Mouse (Mus musculus): ENCODE measurements at regions not wholly inside any gene's neighbourhood (a gene's known extent, or its start where the extent isn't known, plus 50 kb on each side); places are given as distances from the start of the nearest gene placed in this dataset.

DNA sequence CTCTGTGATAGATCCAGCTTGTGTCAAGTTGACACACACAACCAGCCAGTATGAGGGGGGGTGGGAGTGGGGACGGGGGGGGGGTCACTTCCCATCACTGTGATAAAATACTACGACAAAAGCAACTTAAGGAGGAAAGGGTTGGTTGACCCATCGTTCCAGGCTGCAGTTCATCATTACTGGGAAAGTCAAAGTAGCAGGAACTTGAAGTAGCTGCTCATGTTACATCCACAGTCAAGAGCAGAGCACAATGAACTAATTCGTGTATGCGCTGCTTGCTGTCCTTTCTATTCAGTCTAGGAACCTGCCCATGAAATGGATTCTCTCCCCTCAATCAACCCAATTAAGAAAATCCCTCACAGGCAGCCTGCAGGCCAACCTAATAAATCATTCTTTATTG, 88.8 kb upstream of the Cxcl12 start:
- no peak overlapping the region for H3K27ac ChIP-seq (ENCODE audit: low read length)
- 58% methylated on average over 5 of the region's 5 CpGs for WGBS
- no peaks in the 10 kb centered on the region for H3K27me3 ChIP-seq (ENCODE audit: control insufficient read depth, insufficient read depth, low read length)
- no peaks in the 10 kb centered on the region for H3K4me1 ChIP-seq (ENCODE audit: control insufficient read depth, insufficient read depth, low read length)
- no peaks in the 10 kb centered on the region for H3K36me3 ChIP-seq (ENCODE audit: control insufficient read depth, insufficient read depth)
- no peak overlapping the region for H3K9ac ChIP-seq (ENCODE audit: low read length)
- H3K4me2 ChIP-seq (ENCODE audit: low read depth, low read length): no peak overlapping the region
- no peaks in the 10 kb centered on the region for H3K9me3 ChIP-seq (replicated peaks; ENCODE audit: control insufficient read depth, low read length)
- no peak for ATAC-seq (replicated peaks; ENCODE audit: extremely low read depth, insufficient read depth, low FRiP score)
- H3K4me3 ChIP-seq (ENCODE audit: low read length): no peak overlapping the region

DNA sequence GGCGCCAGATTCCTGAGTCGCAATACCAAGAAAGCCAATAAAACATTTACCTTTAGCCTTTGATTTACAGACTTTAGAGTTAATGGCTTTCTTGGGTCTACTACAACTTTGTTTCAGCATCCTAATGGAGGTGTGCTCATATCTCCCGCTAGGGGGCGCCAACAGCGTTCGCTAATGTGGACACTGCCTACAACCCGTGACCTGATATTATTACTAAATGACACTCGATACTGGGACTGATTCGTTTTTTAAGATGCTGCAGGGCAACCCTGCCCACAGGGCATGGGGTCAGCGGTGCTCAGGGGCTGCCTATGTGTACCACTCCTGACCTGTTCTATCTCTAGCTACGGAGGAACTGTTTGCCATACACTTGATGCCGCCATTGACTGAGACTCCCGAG, 87.4 kb upstream of the Cxcl12 start:
- 0 out of 2 replicates have a peak, but pooled peaks cover 3% of the 10 kb centered on the region for H3K4me1 ChIP-seq (ENCODE audit: control insufficient read depth, insufficient read depth, low read length)
- 43% methylated on average over 13 of the region's 13 CpGs for WGBS
- no peak overlapping the region for H3K4me2 ChIP-seq (ENCODE audit: low read depth, low read length)
- no peak overlapping the region for H3K27ac ChIP-seq (ENCODE audit: low read length)
- H3K4me3 ChIP-seq (ENCODE audit: low read length): no peak overlapping the region
- no peaks in the 10 kb centered on the region for H3K27me3 ChIP-seq (ENCODE audit: control insufficient read depth, insufficient read depth, low read length)
- no peak overlapping the region for H3K9ac ChIP-seq (ENCODE audit: low read length)
- H3K9me3 ChIP-seq (replicated peaks; ENCODE audit: control insufficient read depth, low read length): no peaks in the 10 kb centered on the region
- no peaks in the 10 kb centered on the region for H3K36me3 ChIP-seq (ENCODE audit: control insufficient read depth, insufficient read depth)
- no peak for ATAC-seq (replicated peaks; ENCODE audit: extremely low read depth, insufficient read depth, low FRiP score)

DNA sequence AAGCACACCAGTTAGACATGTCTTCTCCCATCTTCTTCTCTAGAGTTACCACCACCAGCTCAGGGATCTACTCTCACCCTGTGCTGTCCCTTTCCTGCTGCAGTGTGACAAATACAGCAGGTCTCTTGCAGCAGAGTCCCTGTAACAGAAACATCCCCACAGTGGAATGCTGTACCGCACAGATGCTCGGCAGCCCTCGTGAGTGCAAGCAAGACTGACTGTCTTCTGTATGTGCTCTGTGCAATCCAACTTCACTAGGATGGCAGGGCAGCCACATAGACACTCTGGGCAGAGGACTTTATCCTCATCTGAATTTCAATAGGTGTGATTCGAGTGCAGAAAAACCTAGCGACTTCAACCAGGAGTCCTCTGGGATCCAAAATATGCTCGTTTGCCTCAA, 84.1 kb upstream of the Cxcl12 start:
- WGBS: 42% methylated on average over 6 of the region's 6 CpGs
- Histone ChIP-seq H3K27me3 (ENCODE audit: control insufficient read depth, insufficient read depth, low read length) (no peaks in the 10 kb centered on the region), H3K36me3 (ENCODE audit: control insufficient read depth, insufficient read depth) (no peaks in the 10 kb centered on the region), H3K27ac (ENCODE audit: low read length) (no peak overlapping the region), H3K9me3 (replicated peaks; ENCODE audit: control insufficient read depth, low read length) (no peaks in the 10 kb centered on the region), H3K4me2 (ENCODE audit: low read depth, low read length) (no peak overlapping the region), H3K4me1 (ENCODE audit: control insufficient read depth, insufficient read depth, low read length) (0 out of 2 replicates have a peak, but pooled peaks cover 3% of the 10 kb centered on the region), H3K4me3 (ENCODE audit: low read length) (no peak overlapping the region), H3K9ac (ENCODE audit: low read length) (no peak overlapping the region)
- no peak for ATAC-seq (replicated peaks; ENCODE audit: extremely low read depth, insufficient read depth, low FRiP score)

DNA sequence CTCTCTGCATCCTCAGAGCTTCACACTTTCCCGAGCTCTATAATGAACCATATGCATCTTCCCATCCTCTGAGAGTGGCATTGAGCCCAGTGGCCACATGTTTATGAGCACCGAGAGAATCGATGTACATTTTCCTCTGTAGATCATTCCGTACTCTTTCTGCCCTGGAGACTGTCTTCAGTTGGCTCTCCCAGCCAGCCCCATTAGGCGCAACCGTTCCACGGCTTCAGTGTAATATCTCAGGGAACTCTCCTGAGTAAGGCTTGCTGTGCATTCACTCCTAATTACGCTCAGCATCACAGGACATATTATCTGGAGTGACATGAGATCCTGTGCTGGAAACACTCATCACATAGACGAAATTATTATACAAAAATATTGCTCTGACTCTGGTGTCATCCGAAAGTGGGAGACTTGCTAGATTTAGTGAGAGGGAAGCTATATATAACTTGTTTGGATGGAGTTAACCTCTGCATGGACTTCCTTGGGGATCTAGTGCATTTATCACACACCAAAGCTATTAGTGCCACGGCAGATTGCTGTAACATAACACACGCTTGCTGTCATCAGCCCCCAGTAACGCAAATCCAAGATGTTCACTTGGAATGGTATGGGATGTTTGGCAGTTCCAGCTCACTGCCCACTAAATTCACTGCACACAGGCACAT, 83.4 kb upstream of the Cxcl12 start:
- Histone ChIP-seq H3K4me2 (ENCODE audit: low read depth, low read length) (no peak overlapping the region), H3K27me3 (ENCODE audit: control insufficient read depth, insufficient read depth, low read length) (no peaks in the 10 kb centered on the region), H3K9me3 (replicated peaks; ENCODE audit: control insufficient read depth, low read length) (no peaks in the 10 kb centered on the region), H3K9ac (ENCODE audit: low read length) (no peak overlapping the region), H3K4me1 (ENCODE audit: control insufficient read depth, insufficient read depth, low read length) (0 out of 2 replicates have a peak, but pooled peaks cover 3% of the 10 kb centered on the region), H3K4me3 (ENCODE audit: low read length) (no peak overlapping the region), H3K36me3 (ENCODE audit: control insufficient read depth, insufficient read depth) (no peaks in the 10 kb centered on the region), H3K27ac (ENCODE audit: low read length) (no peak overlapping the region)
- WGBS: 43% methylated on average over 13 of the region's 13 CpGs
- no peak for ATAC-seq (replicated peaks; ENCODE audit: extremely low read depth, insufficient read depth, low FRiP score)

DNA sequence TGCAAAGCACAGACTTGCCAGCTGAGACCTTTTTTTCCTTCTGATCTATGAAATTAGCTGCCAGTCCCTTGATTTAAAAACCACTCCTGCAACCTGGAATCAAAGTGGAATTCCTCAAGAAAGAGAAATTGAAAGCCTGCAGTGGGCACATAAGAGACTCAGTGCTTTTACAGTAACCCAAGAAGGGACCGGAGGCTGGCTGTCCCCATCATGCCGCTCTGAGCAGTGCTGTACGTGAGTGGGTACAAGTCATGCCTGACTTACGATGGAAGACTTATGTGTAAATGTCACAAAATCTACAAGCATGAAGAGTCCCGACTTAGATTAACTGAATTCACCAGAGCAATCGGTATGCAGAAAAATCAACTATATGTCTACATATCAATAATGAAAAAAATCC, 73.6 kb upstream of the Cxcl12 start:
- Histone ChIP-seq H3K9me3 (replicated peaks; ENCODE audit: control insufficient read depth, low read length) (no peaks in the 10 kb centered on the region), H3K36me3 (ENCODE audit: control insufficient read depth, insufficient read depth) (no peaks in the 10 kb centered on the region), H3K9ac (ENCODE audit: low read length) (no peak overlapping the region), H3K4me3 (ENCODE audit: low read length) (no peak overlapping the region), H3K27ac (ENCODE audit: low read length) (no peak overlapping the region), H3K4me1 (ENCODE audit: control insufficient read depth, insufficient read depth, low read length) (no peaks in the 10 kb centered on the region), H3K27me3 (ENCODE audit: control insufficient read depth, insufficient read depth, low read length) (no peaks in the 10 kb centered on the region), H3K4me2 (ENCODE audit: low read depth, low read length) (no peak overlapping the region)
- no peak for ATAC-seq (replicated peaks; ENCODE audit: extremely low read depth, insufficient read depth, low FRiP score)
- 85% methylated on average over 6 of the region's 6 CpGs for WGBS

DNA sequence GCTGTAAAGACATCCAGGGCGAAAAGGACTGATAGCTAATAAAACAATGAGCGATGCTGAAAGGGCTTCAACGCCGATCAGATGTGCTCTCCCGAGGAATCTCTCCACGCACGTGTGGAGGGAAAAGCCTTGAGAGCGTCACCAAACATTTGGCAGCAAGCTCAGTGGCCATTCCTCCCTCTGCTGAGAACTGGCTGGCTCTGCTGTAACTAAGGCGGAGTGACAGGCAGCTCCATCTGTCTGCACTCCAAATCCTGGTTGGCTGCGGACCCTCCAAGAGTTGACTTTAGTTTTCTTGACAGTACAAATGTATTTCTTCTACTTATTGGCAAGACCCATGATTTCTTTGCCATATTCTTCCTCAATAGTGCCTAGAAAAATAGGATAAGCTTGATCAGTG, 68.5 kb upstream of the Cxcl12 start:
- no peak for ATAC-seq (replicated peaks; ENCODE audit: extremely low read depth, insufficient read depth, low FRiP score)
- Histone ChIP-seq H3K36me3 (ENCODE audit: control insufficient read depth, insufficient read depth) (no peaks in the 10 kb centered on the region), H3K9ac (ENCODE audit: low read length) (no peak overlapping the region), H3K4me3 (ENCODE audit: low read length) (no peak overlapping the region), H3K9me3 (replicated peaks; ENCODE audit: control insufficient read depth, low read length) (no peaks in the 10 kb centered on the region), H3K27me3 (ENCODE audit: control insufficient read depth, insufficient read depth, low read length) (no peaks in the 10 kb centered on the region; the same call in 1 of the 2 replicates), H3K4me2 (ENCODE audit: low read depth, low read length) (no peak overlapping the region), H3K27ac (ENCODE audit: low read length) (no peak overlapping the region), H3K4me1 (ENCODE audit: control insufficient read depth, insufficient read depth, low read length) (no peaks in the 10 kb centered on the region)
- 42% methylated on average over 10 of the region's 10 CpGs for WGBS

DNA sequence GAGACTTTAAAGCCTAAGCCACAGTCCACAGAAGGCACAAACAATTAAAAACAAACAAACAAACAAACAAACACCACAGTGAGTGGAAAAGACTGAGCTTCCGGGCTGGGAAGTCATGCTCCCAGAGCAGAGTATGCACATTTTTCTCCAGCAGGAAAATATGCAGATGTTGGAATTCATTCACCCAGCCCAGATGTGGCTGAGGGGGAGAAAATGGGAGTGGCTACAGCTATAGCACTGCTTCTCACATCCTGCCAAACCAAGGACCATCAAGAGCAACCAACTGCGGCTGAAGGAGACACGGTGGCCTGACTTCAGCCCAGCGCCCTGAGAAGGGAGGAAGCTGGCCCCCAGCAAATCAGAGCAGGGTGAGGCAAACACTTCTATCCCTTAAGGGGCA, 65.6 kb upstream of the Cxcl12 start:
- ATAC-seq (replicated peaks; ENCODE audit: extremely low read depth, insufficient read depth, low FRiP score): no peak
- H3K27me3 ChIP-seq (ENCODE audit: control insufficient read depth, insufficient read depth, low read length): no peaks in the 10 kb centered on the region; the same call in 1 of the 2 replicates
- no peak overlapping the region for H3K4me2 ChIP-seq (ENCODE audit: low read depth, low read length)
- 77% methylated on average over 4 of the region's 4 CpGs for WGBS
- no peak overlapping the region for H3K27ac ChIP-seq (ENCODE audit: low read length)
- H3K9me3 ChIP-seq (replicated peaks; ENCODE audit: control insufficient read depth, low read length): no peaks in the 10 kb centered on the region
- H3K4me3 ChIP-seq (ENCODE audit: low read length): no peak overlapping the region
- H3K4me1 ChIP-seq (ENCODE audit: control insufficient read depth, insufficient read depth, low read length): no peaks in the 10 kb centered on the region
- no peaks in the 10 kb centered on the region for H3K36me3 ChIP-seq (ENCODE audit: control insufficient read depth, insufficient read depth)
- H3K9ac ChIP-seq (ENCODE audit: low read length): no peak overlapping the region

DNA sequence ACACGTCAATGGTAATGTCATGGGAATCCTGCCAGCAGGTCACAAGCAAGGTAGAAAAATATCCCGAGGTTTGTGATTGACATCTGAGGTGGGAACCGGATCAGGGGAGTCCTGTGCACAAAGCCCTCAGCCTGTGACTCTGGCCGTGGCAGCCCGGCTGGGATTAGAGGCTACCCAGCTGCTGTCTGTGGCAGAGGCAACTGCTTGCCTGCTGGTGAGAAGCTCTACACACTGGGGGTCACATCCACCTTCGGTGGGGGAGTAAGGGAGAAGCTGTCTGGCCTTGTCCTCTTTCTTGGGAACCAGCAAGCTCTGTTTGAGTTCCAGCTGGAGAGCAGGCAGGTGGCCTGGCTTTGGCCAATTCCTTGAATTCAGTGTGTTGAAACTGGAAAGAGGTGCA, 64.3 kb upstream of the Cxcl12 start:
- no peak overlapping the region for H3K4me3 ChIP-seq (ENCODE audit: low read length)
- H3K9ac ChIP-seq (ENCODE audit: low read length): no peak overlapping the region
- no peaks in the 10 kb centered on the region; the same call in 1 of the 2 replicates for H3K27me3 ChIP-seq (ENCODE audit: control insufficient read depth, insufficient read depth, low read length)
- H3K4me1 ChIP-seq (ENCODE audit: control insufficient read depth, insufficient read depth, low read length): no peaks in the 10 kb centered on the region
- H3K9me3 ChIP-seq (replicated peaks; ENCODE audit: control insufficient read depth, low read length): no peaks in the 10 kb centered on the region
- H3K36me3 ChIP-seq (ENCODE audit: control insufficient read depth, insufficient read depth): no peaks in the 10 kb centered on the region
- no peak for ATAC-seq (replicated peaks; ENCODE audit: extremely low read depth, insufficient read depth, low FRiP score)
- H3K27ac ChIP-seq (ENCODE audit: low read length): no peak overlapping the region
- 74% methylated on average over 6 of the region's 6 CpGs for WGBS
- no peak overlapping the region for H3K4me2 ChIP-seq (ENCODE audit: low read depth, low read length)

DNA sequence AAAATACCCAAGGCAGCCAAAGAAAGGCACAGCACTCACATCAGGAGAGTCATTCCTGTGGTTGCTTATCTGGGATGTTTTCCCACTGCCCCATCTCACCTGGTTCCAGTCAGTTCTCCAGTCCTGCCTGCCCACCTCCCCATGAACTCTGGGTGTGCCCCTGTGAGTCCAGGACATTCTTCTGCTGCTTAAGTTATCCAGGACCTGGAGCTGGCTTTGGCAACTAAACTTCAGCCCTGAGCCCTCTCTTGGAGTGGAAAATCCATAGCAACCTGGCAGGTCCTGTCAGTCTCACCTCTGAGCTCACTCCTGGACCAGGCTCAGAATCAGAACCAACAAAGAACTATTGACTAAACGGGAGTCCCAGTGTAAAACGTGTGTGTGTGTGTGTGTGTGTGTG, 63.9 kb upstream of the Cxcl12 start:
- no peak for ATAC-seq (replicated peaks; ENCODE audit: extremely low read depth, insufficient read depth, low FRiP score)

More for the DNA sequence above, 63.9 kb upstream of the Cxcl12 start:
- no peak overlapping the region for H3K4me3 ChIP-seq (ENCODE audit: low read length)
- no peaks in the 10 kb centered on the region for H3K9me3 ChIP-seq (replicated peaks; ENCODE audit: control insufficient read depth, low read length)
- H3K9ac ChIP-seq (ENCODE audit: low read length): no peak overlapping the region
- no peaks in the 10 kb centered on the region for H3K4me1 ChIP-seq (ENCODE audit: control insufficient read depth, insufficient read depth, low read length)
- H3K27ac ChIP-seq (ENCODE audit: low read length): no peak overlapping the region
- H3K27me3 ChIP-seq (ENCODE audit: control insufficient read depth, insufficient read depth, low read length): no peaks in the 10 kb centered on the region; the same call in 1 of the 2 replicates
- 82% methylated on average over 2 of the region's 2 CpGs for WGBS
- no peaks in the 10 kb centered on the region for H3K36me3 ChIP-seq (ENCODE audit: control insufficient read depth, insufficient read depth)
- no peak overlapping the region for H3K4me2 ChIP-seq (ENCODE audit: low read depth, low read length)

Measured in heart, embryonic 16.5 days (tissue).